Mouse (Mus musculus) kidney, adult 2 months (tissue): Measurements from ENCODE around the gene Tas2r144. TPM values are rescaled to one million over a fixed set of nuclear protein-coding genes. Genes with fewer than 3 reads are reported as not detected.

Source experiments
- DNase-seq: peaks from one replicate; pipeline ENCODE4 v3.0.0; 2021
- H3K27ac ChIP-seq: fragments of 200-500 bp; 2 replicates; pipeline ENCODE4 v1.5.1; 2012; ENCODE audit warnings: low read depth, low read length, control low read depth, inconsistent platforms; ENCODE audit not compliant: insufficient read depth
- H3K27me3 ChIP-seq: fragments of 200-500 bp; replicated peaks from 2 replicates; pipeline ENCODE4 v1.6.1; 2012; ENCODE audit warnings: mild to moderate bottlenecking, moderate library complexity, low read length, inconsistent platforms; ENCODE audit not compliant: control insufficient read depth, insufficient read depth
- H3K36me3 ChIP-seq: fragments of 200-500 bp; 2 replicates; pipeline ENCODE4 v1.6.1; 2012; ENCODE audit warnings: mild to moderate bottlenecking, moderate library complexity, low read length, inconsistent platforms; ENCODE audit not compliant: control insufficient read depth, insufficient read depth
- H3K4me1 ChIP-seq: fragments of 200-500 bp; 2 replicates; pipeline ENCODE4 v1.6.1; 2011; ENCODE audit warnings: low read length; ENCODE audit not compliant: control insufficient read depth, insufficient read depth
- H3K4me3 ChIP-seq: fragments of 200-500 bp; 2 replicates; pipeline ENCODE4 v1.5.1; 2011; ENCODE audit warnings: mild to moderate bottlenecking, low read depth, low read length, control low read depth; ENCODE audit not compliant: insufficient read depth
- CTCF ChIP-seq: fragments of 200-500 bp; conservative IDR thresholded peaks from 2 replicates; pipeline ENCODE4 v1.5.1; 2011; ENCODE audit warnings: low read depth, mild to moderate bottlenecking, control low read depth, low read length, moderate library complexity, mixed read lengths; ENCODE audit not compliant: insufficient read depth, insufficient read length
- POLR2A ChIP-seq: fragments of 200-500 bp; IDR thresholded peaks from one replicate; pipeline ENCODE4 v1.6.1; 2011; ENCODE audit warnings: low read depth, low read length, control low read depth
- WGBS: fragments of 180-500 bp; shearing (Covaris S2); methylation state at CpG from one replicate; pipeline ENCODE4 v1.1.7; 2018; 5-methylcytosine and 5-hydroxymethylcytosine counted together
- polyA plus RNA-seq: library from polyadenylated mRNA; depleted of rRNA; stranded (reverse); fragments of >200 nt; gene quantifications from 2 replicates; pipeline ENCODE4 v1.2.3, GENCODE M21; 2012

The Tas2r144 gene
- polyA plus RNA-seq, 1 experiment = not detected

GRCm38 (mm10) chr6:42247173-42247572 is 32.0 kb downstream of the Tas2r144 start:
- Histone ChIP-seq H3K27ac (no peak overlapping the region), H3K36me3 (no peaks in the 10 kb centered on the region; the same call in 1 of the 2 replicates), H3K4me1 (peaks cover 6% of the 10 kb centered on the region; the same call in 1 of the 2 replicates), H3K27me3 (no peaks in the 10 kb centered on the region), H3K4me3 (no peak overlapping the region)
- 39% methylated on average over 8 of the region's 8 CpGs for WGBS
- DNase-seq = peak; percentile 76
- no peak for TF ChIP-seq POLR2A
- no peak for TF ChIP-seq CTCF

- Histone ChIP-seq H3K27ac (no peak overlapping the region), H3K4me3 (no peak overlapping the region), H3K4me1 (peaks cover 6% of the 10 kb centered on the region; the same call in 1 of the 2 replicates), H3K36me3 (no peaks in the 10 kb centered on the region; the same call in 1 of the 2 replicates), H3K27me3 (no peaks in the 10 kb centered on the region)
- WGBS = 100% methylated on average over 1 of the region's 1 CpGs
- no peak for DNase-seq
- TF ChIP-seq POLR2A = no peak
- TF ChIP-seq CTCF = no peak
Observed at GRCm38 (mm10) chr6:42247981-42248380, 32.9 kb downstream of the Tas2r144 start.

DNA sequence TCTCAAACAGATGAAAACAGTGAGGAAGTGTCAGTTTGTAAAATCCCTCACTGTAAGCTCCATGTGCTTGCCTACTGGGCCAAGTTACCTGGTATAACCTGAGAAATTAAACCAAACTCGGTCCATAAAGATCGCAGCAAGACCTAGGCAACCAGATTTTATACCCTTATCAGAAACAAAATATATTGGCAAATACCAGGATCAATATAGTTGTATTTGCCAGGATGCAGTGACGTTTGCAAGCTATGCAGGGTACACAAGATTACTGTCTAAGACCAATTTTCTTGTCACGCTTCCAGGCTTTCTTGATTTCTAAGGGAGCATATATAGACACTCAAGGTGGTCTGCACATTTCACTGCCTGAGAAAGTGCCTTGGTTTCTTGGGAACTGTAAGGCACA is 36.7 kb downstream of the Tas2r144 start:
- Histone ChIP-seq H3K4me1 (peaks cover under 1% of the 10 kb centered on the region; the same call in 1 of the 2 replicates), H3K27ac (no peak overlapping the region), H3K27me3 (no peaks in the 10 kb centered on the region), H3K4me3 (no peak overlapping the region), H3K36me3 (no peaks in the 10 kb centered on the region; the same call in 1 of the 2 replicates)
- 92% methylated on average over 4 of the region's 4 CpGs for WGBS
- TF ChIP-seq CTCF (no peak), POLR2A (no peak)
- no peak for DNase-seq

GRCm38 (mm10) chr6:42253103-42253502 is 38.0 kb downstream of the Tas2r144 start:
- 95% methylated on average over 2 of the region's 2 CpGs for WGBS
- Histone ChIP-seq H3K4me1 (no peaks in the 10 kb centered on the region; the same call in 1 of the 2 replicates), H3K4me3 (no peak overlapping the region), H3K27ac (no peak overlapping the region), H3K36me3 (no peaks in the 10 kb centered on the region; the same call in 1 of the 2 replicates), H3K27me3 (no peaks in the 10 kb centered on the region)
- TF ChIP-seq CTCF = no peak
- no peak for TF ChIP-seq POLR2A
- DNase-seq = no peak

- 17% methylated on average over 11 of the region's 11 CpGs for WGBS
- H3K27me3 ChIP-seq = no peaks in the 10 kb centered on the region
- H3K27ac ChIP-seq = no peak overlapping the region
- no peaks in the 10 kb centered on the region for H3K36me3 ChIP-seq
- TF ChIP-seq CTCF (peak; percentile 87), POLR2A (no peak)
- H3K4me3 ChIP-seq = no peak overlapping the region
- peak; percentile 78 for DNase-seq
- peaks cover 2% of the 10 kb centered on the region; the same call in 1 of the 2 replicates for H3K4me1 ChIP-seq
Observed at GRCm38 (mm10) chr6:42257303-42257863, 42.3 kb downstream of the Tas2r144 start.

GRCm38 (mm10) chr6:42260430-42260829 is 45.3 kb downstream of the Tas2r144 start:
- H3K4me1 ChIP-seq = peaks cover 2% of the 10 kb centered on the region; the same call in 1 of the 2 replicates
- H3K4me3 ChIP-seq = no peak overlapping the region
- H3K27me3 ChIP-seq = no peaks in the 10 kb centered on the region
- TF ChIP-seq CTCF (no peak), POLR2A (no peak)
- H3K27ac ChIP-seq = no peak overlapping the region
- WGBS = 54% methylated on average over 6 of the region's 6 CpGs
- DNase-seq = no peak
- H3K36me3 ChIP-seq = no peaks in the 10 kb centered on the region

DNA sequence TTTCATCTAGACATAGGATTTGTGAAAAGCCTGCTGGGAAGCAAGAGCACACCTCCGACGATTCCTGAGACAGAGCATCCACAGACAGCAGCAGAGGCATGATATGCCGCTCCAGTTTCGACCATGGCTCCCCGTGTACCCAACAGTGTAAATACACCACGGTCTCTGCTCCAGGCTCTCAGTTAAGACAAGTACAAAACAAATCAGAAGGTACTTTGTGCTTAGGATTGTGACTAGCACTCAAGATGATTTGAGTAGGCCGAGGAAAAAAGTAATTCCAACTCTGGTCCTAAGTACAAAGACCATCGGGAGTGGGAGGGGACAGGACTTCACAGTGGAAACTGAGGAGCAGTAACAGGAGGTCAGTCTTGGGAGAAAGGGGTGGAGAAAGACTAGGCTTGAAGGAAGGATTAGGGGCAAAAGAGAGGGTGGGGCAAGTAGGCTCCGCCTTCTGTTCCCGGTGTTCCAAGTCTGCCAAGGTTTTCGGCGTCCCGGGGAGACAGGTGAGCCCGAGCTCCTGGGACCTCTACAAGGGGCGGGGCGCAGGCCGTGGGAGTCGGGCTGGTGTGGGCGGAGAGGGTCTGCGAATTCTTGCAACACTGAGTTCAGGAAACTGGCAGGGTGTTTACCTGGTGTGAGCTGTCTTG is 46.5 kb downstream of the Tas2r144 start, which contains the start of gene Tmem139:
Tmem139 (plus strand) TSS at position 447 of the 647 bp plus-strand sequence.
- Histone ChIP-seq H3K27ac (peak within 1 kb of the TSS; percentile 62), H3K4me3 (peak within 1 kb of the TSS; percentile 34), H3K27me3 (no peaks in the 10 kb centered on the region), H3K36me3 (no peaks in the 10 kb centered on the region), H3K4me1 (peaks cover 2% of the 10 kb centered on the region; the same call in 1 of the 2 replicates)
- 12% methylated on average over 20 of the region's 20 CpGs for WGBS
- peak; percentile 88 for DNase-seq
- no peak for TF ChIP-seq CTCF
- TF ChIP-seq POLR2A = no peak
